Mouse (Mus musculus) liver, adult 2 months (tissue): ENCODE data around the gene Sv2c. TPM values are rescaled to one million over a fixed set of nuclear protein-coding genes. Genes with fewer than 3 reads are reported as not detected.

Source experiments
- DNase-seq: peaks from one replicate; pipeline ENCODE4 v3.0.0-alpha.2; 2011; ENCODE audit warnings: low read depth, low spot score; ENCODE audit errors: extremely low read depth
- H3K27ac ChIP-seq: fragments of 200-500 bp; replicated peaks from 2 replicates; pipeline ENCODE4 v1.5.1; 2012; ENCODE audit warnings: low read depth, mild to moderate bottlenecking, control low read depth, inconsistent platforms, low read length; ENCODE audit not compliant: insufficient read depth
- H3K27me3 ChIP-seq: fragments of 200-500 bp; 2 replicates; pipeline ENCODE4 v1.6.1; 2012; ENCODE audit warnings: mild to moderate bottlenecking, moderate library complexity, low read length, inconsistent platforms; ENCODE audit not compliant: control insufficient read depth, insufficient read depth
- H3K36me3 ChIP-seq: fragments of 200-500 bp; 2 replicates; pipeline ENCODE4 v1.6.1; 2012; ENCODE audit warnings: low read length, inconsistent platforms; ENCODE audit not compliant: control insufficient read depth, insufficient read depth
- H3K4me1 ChIP-seq: fragments of 200-500 bp; 2 replicates; pipeline ENCODE4 v1.6.1; 2011; ENCODE audit warnings: low read length; ENCODE audit not compliant: control insufficient read depth, insufficient read depth
- H3K4me3 ChIP-seq: fragments of 200-500 bp; 2 replicates; pipeline ENCODE4 v1.5.1; 2011; ENCODE audit warnings: low read depth, mild to moderate bottlenecking, control low read depth, low read length, moderate library complexity; ENCODE audit not compliant: insufficient read depth
- H3K79me2 ChIP-seq: fragments of 200-500 bp; 2 replicates; pipeline ENCODE4 v1.6.1; 2012; ENCODE audit warnings: inconsistent platforms, mild to moderate bottlenecking, low read length, moderate library complexity; ENCODE audit not compliant: control insufficient read depth, insufficient read depth
- H3K9ac ChIP-seq: fragments of 200-500 bp; 2 replicates; pipeline ENCODE4 v1.6.1; 2012; ENCODE audit warnings: low read depth, mild to moderate bottlenecking, control low read depth, inconsistent platforms, low read length
- CTCF ChIP-seq: fragments of 200-500 bp; IDR thresholded peaks from 2 replicates; pipeline ENCODE4 v1.5.1; 2011; ENCODE audit warnings: low read depth, low read length, control low read depth
- POLR2A ChIP-seq: fragments of 200-500 bp; IDR thresholded peaks from 2 replicates; pipeline ENCODE4 v1.6.1; 2011; ENCODE audit warnings: low read length, control low read depth; ENCODE audit not compliant: insufficient read depth; ENCODE audit errors: extremely low read depth
- WGBS: fragments of 180-500 bp; shearing (Covaris S2); methylation state at CpG from one replicate; pipeline ENCODE4 v1.1.7; 2018; 5-methylcytosine and 5-hydroxymethylcytosine counted together
- polyA plus RNA-seq: library from polyadenylated mRNA; depleted of rRNA; stranded (reverse); fragments of >200 nt; gene quantifications from 2 replicates; pipeline ENCODE4 v1.2.3, GENCODE M21; 2012
- total RNA-seq: library from RNA; depleted of rRNA; stranded (reverse); fragments of >200 nt; gene quantifications from 2 replicates; pipeline ENCODE4 v1.2.3, GENCODE M21; 2014

The Sv2c gene
- total and polyA plus RNA-seq, 2 experiments = 0.09 to 0.13 TPM

- Histone ChIP-seq H3K4me1 (no peaks in the 10 kb centered on the region), H3K9ac (no peak overlapping the region), H3K27ac (no peak overlapping the region), H3K36me3 (no peaks in the 10 kb centered on the region), H3K79me2 (no peaks in the 10 kb centered on the region), H3K27me3 (no peaks in the 10 kb centered on the region), H3K4me3 (no peak overlapping the region)
- TF ChIP-seq POLR2A (no peak), CTCF (no peak)
- DNase-seq = no peak
- 53% methylated on average over 2 of the region's 2 CpGs for WGBS
Measured at GRCm38 (mm10) chr13:95997294-95997693, 135.1 kb downstream of the Sv2c start.

GRCm38 (mm10) chr13:95994705-95995703 is 137.4 kb downstream of the Sv2c start:
- Histone ChIP-seq H3K4me3 (no peak overlapping the region), H3K9ac (no peak overlapping the region), H3K27ac (no peak overlapping the region), H3K36me3 (no peaks in the 10 kb centered on the region), H3K4me1 (no peaks in the 10 kb centered on the region), H3K27me3 (no peaks in the 10 kb centered on the region), H3K79me2 (no peaks in the 10 kb centered on the region)
- no peak for TF ChIP-seq POLR2A
- TF ChIP-seq CTCF = no peak
- WGBS = 86% methylated on average over 27 of the region's 27 CpGs
- DNase-seq = no peak

- no peak overlapping the region for H3K4me3 ChIP-seq
Measured at GRCm38 (mm10) chr13:95988181-95988580, 144.2 kb downstream of the Sv2c start.

GRCm38 (mm10) chr13:95987147-95987546 is 145.2 kb downstream of the Sv2c start:
- H3K9ac ChIP-seq = no peak overlapping the region
- H3K36me3 ChIP-seq = no peaks in the 10 kb centered on the region
- no peaks in the 10 kb centered on the region for H3K27me3 ChIP-seq
- no peaks in the 10 kb centered on the region for H3K4me1 ChIP-seq
- DNase-seq = no peak
- 80% methylated on average over 5 of the region's 5 CpGs for WGBS
- no peak overlapping the region for H3K27ac ChIP-seq
- H3K4me3 ChIP-seq = no peak overlapping the region
- H3K79me2 ChIP-seq = no peaks in the 10 kb centered on the region
- no peak for TF ChIP-seq CTCF
- no peak for TF ChIP-seq POLR2A

More at GRCm38 (mm10) chr13:95988181-95988580, 144.2 kb downstream of the Sv2c start:
- no peak overlapping the region for H3K27ac ChIP-seq
- DNase-seq = peak; percentile 3
- H3K79me2 ChIP-seq = no peaks in the 10 kb centered on the region
- no peaks in the 10 kb centered on the region for H3K27me3 ChIP-seq
- no peaks in the 10 kb centered on the region for H3K36me3 ChIP-seq
- TF ChIP-seq POLR2A (no peak), CTCF (no peak)
- WGBS = 80% methylated on average over 9 of the region's 9 CpGs
- no peak overlapping the region for H3K9ac ChIP-seq
- H3K4me1 ChIP-seq = no peaks in the 10 kb centered on the region

- Histone ChIP-seq H3K27ac (no peak overlapping the region), H3K79me2 (no peaks in the 10 kb centered on the region), H3K9ac (no peak overlapping the region), H3K27me3 (no peaks in the 10 kb centered on the region), H3K4me1 (no peaks in the 10 kb centered on the region), H3K4me3 (no peak overlapping the region), H3K36me3 (no peaks in the 10 kb centered on the region)
- DNase-seq = no peak
- TF ChIP-seq POLR2A (no peak), CTCF (peak; percentile 24; the same call in 1 of the 2 replicates)
- WGBS = 82% methylated on average over 13 of the region's 13 CpGs
Measured at GRCm38 (mm10) chr13:95986375-95986774, 146.0 kb downstream of the Sv2c start.

GRCm38 (mm10) chr13:95975225-95975624 is 157.2 kb downstream of the Sv2c start:
- 84% methylated on average over 10 of the region's 10 CpGs for WGBS
- no peaks in the 10 kb centered on the region for H3K36me3 ChIP-seq
- TF ChIP-seq POLR2A (no peak), CTCF (no peak)

More at GRCm38 (mm10) chr13:95975225-95975624, 157.2 kb downstream of the Sv2c start:
- H3K79me2 ChIP-seq = no peaks in the 10 kb centered on the region
- no peak overlapping the region for H3K4me3 ChIP-seq
- no peak for DNase-seq
- H3K27me3 ChIP-seq = no peaks in the 10 kb centered on the region
- no peak overlapping the region for H3K27ac ChIP-seq
- no peak overlapping the region for H3K9ac ChIP-seq
- H3K4me1 ChIP-seq = peaks cover 2% of the 10 kb centered on the region
